Mouse (Mus musculus): Measurements from ENCODE around the gene Xdh.

DNA sequence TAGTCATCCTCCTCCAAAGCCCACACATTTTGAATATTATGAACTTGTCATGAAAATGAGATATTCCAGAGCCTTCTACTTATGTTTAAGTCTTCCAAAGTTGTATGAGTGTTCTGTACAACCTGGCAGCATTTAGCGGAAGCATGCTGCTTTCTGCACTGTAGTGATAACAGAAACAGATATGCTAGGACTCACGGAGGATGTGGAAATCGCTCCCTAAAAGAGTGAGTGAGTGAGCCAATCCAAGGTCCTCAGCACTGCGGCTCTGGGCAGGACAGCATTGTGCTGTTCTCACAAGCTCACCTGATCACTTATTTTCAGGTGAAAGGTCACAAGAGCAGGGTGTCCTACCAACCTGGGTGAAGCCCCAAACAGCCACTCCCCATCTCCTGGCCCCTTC, 56.2 kb downstream of the Xdh start:
- TF ChIP-seq CTCF (IDR thresholded peaks at IDR 0.05; ENCODE audit: low read depth, low read length) (no peak), POLR2A (IDR thresholded peaks at IDR 0.05; ENCODE audit: insufficient read depth, low read length) (no peak), EP300 (IDR thresholded peaks at IDR 0.05; ENCODE audit: insufficient read depth, low read depth, low read length) (no peak)
